Mouse (Mus musculus): Measurements from ENCODE around the gene Fv1. TPM values are rescaled to one million over a fixed set of nuclear protein-coding genes. Genes with fewer than 3 reads are reported as not detected.
"Not testable (repeated sequence)": the region's sequence is repeated elsewhere in the genome, so short reads cannot be mapped to it uniquely, and the experiment has no call there.

Gene Fv1
- total RNA-seq (2015) (4.2 and 5.3 TPM in 2 replicates), total RNA-seq (2017) (13.4 and 15.9 TPM in 2 replicates)

DNA sequence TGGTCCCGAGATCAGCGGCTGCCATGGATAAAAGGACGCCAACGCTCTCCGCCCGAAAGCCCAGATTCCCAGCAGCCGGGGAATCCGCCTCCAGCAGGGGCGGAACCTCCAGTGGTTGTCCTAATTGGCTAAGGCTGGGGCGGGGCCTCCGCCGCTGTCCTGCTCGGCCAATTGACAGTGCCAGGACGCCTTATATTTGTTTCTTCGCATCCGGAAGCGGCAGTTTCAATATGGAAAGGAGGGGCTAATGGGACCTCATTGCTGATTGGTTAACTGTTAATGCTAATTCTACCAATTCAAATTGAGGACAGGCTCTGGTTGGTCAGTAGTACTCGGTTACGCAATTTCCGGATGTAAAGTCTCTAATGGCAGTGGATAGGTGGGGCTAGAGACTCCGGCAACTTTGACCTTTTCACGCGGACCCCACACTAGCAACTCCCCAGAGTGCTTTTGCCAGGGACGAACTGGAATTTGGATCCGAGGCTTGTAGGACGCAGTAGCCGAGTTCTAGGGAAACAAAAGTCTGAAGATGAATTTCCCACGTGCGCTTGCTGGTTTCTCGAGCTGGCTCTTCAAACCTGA, at the start of gene Fv1, which contains the start of gene Miip:
TSS of gene Fv1 (plus strand) at position 530 of the 582 bp plus-strand sequence.
TSS of gene Miip (minus strand) at position 367 of the 582 bp plus-strand sequence.
- peak; percentile 85 for ATAC-seq (replicated peaks; ENCODE audit: poor library complexity)

DNA sequence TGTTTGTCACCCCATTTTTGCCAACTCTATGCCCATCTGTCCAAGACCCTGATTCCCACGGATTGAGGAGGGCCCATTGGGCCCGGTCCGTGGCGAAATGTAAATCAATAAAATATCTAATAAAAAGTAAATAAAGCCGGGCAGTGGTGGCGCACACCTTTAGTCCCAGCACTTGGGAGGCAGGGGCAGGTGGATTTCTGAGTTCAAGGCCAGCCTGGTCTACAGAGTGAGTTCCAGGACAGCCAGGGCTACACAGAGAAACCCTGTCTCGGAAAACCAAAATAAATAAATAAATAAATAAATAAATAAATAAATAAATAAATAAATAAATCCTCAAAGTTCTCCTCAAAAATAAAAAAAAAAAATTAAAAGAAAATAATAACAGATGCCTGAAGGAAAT, 49.1 kb upstream of the Fv1 start:
- not testable (repeated sequence) for ATAC-seq (replicated peaks; ENCODE audit: poor library complexity)

DNA sequence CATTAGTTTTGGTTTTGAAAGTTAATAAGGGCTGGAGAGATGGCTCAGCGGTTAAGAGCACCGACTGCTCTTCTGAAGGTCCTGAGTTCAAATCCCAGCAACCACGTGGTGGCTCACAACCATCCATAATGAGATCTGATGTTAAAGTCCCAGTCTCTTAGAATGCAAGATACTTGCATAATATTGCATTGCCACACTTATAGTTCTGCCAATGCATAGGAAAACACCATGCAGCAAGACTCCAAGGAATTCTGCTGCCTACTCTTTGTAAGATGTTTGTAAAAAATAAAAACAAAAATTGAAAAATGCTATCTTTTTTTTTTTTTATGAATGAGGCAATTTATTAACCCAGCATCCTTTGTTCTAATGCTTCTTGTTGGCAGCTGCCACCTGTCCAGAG, 47.4 kb upstream of the Fv1 start:
- 0 out of 2 replicates have a peak, but pooled peaks have one; percentile 34 for ATAC-seq (replicated peaks; ENCODE audit: poor library complexity)

DNA sequence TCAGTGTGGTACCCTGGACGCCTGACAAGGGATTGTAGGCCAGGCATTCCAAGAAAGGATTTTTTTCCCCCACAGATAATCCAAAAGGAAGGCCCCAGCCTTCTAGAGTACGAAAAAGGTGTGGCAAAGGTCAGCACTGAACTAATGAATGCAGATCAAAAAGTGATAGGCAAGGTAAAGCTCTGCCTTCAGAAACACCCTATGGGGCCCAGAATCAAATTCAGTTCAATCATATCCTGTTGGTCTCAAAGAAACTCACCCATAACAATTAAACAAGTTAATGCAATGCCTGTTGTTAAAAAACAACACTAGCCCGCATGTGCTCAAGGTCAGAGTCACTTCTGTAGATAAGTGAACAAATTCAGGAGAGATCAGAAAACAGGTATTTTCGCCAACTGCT, 44.4 kb upstream of the Fv1 start:
- ATAC-seq (replicated peaks; ENCODE audit: poor library complexity), result no peak

DNA sequence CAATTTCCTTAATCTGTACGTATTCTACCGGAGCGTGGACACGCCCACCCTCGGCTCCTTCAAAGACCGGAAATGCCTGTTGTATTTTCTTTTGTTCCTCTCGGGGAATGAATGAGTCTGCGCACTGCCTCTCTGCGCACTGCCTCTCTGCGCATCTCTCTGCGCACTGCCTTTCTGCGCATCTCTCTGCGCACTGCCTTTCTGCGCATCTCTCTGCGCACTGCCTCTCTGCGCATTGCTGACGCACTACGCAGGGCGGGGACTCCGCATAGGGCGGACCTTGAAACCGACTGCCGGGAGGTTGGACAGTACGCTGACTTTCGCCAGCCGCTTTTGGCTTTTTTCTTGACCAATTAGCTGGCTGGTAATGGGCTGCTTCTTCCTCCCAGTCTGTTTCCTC, 29.5 kb upstream of the Fv1 start:
- not testable (repeated sequence) for ATAC-seq (replicated peaks; ENCODE audit: poor library complexity)

DNA sequence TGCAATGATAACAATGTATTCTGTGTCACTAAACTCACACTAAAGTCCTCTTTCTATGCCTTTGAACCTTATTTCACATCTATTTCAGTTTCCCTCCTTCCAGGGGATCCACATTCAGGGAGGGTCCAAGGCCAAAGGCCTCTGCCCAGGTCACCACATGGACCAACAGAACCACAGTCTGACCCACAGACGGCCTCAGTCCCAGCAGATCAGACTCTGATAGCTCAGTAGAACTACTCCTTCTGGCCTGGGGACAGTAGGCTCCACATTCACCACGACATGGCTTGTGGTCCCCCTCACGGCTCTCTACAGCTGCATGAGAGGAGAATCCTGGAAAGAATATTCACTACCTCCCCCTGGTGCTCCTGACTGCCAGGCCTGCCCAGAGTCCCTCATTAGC, 25.9 kb upstream of the Fv1 start:
- ATAC-seq (replicated peaks; ENCODE audit: poor library complexity), result no peak

DNA sequence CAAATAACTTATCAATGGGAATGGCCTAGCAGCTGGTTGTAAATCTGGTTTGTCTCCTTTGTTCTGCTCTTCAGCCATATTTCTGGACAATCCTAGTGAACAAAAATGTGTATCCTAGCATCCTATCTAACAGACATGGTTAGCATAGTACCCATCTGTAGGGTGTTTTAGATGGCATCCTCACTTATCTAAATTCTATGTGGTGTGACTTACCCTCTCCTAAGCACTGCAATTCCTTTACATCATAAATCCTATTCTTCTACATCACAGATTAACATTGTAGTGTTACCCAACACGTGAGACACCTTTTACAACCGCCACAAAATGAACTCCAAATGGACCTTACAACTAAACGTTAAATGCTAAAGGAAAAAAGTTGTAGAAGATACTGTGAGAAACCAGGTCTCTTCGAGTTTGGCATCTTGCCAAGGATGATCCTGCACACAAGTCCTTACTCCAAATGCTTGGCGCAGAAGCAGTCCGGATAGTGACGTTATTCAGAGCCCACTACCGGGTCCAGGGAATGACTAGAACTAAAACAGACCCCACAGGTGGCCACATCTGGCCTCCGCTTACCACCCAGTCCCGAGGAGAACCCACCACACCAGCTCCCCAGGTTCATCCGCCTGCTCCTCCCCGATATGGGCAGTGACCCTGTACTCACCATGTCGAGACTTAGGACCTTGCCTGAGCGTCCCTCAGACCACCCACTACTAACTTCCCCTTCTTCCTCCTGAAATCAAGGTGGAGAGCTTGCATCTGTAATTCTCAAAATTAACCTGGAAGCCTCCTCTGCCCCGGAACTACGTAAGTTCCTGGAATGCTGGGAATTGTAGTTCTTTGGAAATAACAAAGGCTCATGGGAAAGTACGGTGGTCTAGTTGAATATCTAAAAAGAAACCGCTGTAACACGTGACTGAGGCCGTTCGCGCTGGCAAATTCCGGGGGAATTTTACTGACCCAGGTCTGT, 20.9 kb upstream of the Fv1 start, which contains the start of gene Zfp933:
TSS of gene Zfp933 (minus strand) at position 753 of the 970 bp plus-strand sequence.
- peak; percentile 90 for ATAC-seq (replicated peaks; ENCODE audit: poor library complexity)

DNA sequence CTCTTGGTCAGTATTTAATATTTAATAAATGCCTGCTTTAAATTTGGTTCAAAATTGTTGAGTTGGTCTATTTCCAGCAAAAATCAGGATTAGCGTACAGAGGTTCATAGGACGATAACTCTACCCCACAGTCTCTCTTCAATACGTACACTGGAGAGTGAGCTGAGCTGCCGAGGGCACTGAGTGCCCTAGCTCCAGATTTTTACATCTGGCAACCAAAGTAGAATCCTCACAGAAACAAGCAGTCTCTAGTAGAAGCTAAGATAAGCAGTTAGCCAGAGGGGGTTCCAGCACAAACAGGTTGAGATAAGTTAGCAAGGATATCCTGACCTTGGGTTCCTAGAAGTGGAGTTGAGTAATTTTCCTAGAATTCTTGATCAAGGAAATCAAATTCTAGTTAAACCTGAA, 20.2 kb upstream of the Fv1 start:
- ATAC-seq (replicated peaks; ENCODE audit: poor library complexity), result peak; percentile 55

DNA sequence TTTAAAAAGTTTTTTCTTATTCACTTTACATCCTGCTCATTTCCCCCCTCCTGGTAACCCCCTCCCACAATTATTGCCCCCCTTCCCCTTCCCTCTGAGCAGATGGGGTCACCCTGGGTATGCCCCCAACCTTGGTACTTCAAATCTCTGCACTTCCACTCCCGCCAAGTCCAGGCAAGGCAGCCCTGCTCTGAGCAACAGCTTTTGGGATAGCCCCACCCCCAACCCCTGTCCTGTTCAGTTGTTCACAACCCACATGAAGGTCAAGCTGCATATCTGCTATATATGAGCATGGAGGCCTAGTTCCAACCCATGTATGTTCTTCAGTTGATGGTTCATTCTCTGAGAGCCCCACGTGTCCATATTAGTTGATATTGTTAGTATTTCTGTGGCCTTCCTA, 18.0 kb upstream of the Fv1 start:
- no peak for ATAC-seq (replicated peaks; ENCODE audit: poor library complexity)

DNA sequence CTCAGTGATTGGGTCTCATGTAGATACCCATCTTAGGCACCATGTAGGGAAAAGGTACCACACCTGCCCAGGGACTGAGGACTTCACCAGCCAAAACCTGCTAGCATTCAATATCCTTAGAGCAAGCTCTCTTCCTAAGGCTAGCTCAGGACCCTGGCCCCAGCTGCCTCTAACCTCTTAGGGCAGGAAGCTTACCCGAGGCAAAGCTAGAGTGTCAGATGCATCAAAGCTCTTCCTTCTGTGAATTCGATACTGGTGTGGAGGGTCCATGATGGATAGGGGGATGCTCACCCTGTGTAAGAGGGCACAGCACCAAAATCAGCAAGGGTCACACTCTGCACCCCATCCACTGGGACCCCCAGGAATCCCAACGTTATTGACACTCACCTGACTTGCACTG, 6.7 kb upstream of the Fv1 start:
- no peak for ATAC-seq (replicated peaks; ENCODE audit: poor library complexity)

DNA sequence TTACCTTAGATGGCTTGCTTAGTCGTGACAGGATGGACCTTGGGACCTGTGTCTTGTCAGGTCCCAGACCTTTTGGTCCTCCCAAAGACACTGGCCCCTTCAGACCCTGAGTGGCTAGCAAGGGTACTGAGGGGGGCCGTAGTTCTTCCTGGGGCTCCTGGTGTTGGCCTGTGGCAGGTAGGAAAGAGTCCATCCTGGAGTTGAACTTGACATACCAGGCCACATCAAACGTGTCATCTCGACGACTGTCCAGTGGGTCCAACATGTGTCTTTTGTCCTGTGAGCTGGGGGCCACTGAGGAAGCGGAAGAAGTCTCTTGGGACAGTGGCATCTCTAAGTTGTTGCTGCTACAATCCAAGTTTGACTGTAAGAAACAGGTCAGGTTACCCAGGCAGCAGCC, 3.1 kb upstream of the Fv1 start:
- ATAC-seq (replicated peaks; ENCODE audit: poor library complexity), result no peak

DNA sequence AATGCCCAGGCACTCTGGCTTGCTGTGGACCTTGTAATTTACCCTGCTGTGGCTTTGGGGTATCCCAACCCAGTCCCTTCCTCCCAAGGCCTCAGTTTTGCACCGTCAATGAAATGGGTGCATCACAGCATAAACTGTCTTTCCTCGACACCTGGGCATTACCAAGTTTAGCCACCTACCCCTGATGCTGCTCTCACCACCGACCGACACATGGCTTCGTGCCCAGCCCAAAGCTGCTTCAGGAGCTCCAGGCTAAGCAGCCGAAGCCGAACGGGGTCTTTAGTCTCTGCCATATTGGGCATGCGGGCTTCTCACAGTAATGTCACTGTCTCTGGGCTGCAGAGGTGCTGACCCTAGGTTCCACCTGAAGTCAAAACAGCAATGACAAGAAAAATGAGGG, 2.7 kb upstream of the Fv1 start:
- no peak for ATAC-seq (replicated peaks; ENCODE audit: poor library complexity)

DNA sequence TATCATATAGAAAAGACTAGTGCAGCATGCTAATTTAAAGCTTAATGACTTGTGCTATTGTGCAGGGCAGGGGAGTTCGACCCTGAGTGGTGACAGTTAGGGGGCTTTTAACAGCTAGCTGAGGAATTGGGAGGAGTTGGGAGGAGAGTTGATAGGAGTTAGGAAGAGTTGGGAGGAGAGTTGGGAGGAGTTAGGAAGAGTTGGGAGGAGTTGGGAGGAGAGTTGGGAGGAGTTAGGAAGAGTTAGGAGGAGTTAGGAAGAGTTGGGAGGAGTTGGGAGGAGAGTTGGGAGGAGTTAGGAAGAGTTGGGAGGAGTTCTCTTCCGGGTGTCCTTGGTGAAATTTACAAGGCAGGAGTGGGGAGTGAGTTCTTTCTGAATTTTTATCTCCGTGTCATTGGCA, 2.0 kb upstream of the Fv1 start:
- not testable (repeated sequence) for ATAC-seq (replicated peaks; ENCODE audit: poor library complexity)

DNA sequence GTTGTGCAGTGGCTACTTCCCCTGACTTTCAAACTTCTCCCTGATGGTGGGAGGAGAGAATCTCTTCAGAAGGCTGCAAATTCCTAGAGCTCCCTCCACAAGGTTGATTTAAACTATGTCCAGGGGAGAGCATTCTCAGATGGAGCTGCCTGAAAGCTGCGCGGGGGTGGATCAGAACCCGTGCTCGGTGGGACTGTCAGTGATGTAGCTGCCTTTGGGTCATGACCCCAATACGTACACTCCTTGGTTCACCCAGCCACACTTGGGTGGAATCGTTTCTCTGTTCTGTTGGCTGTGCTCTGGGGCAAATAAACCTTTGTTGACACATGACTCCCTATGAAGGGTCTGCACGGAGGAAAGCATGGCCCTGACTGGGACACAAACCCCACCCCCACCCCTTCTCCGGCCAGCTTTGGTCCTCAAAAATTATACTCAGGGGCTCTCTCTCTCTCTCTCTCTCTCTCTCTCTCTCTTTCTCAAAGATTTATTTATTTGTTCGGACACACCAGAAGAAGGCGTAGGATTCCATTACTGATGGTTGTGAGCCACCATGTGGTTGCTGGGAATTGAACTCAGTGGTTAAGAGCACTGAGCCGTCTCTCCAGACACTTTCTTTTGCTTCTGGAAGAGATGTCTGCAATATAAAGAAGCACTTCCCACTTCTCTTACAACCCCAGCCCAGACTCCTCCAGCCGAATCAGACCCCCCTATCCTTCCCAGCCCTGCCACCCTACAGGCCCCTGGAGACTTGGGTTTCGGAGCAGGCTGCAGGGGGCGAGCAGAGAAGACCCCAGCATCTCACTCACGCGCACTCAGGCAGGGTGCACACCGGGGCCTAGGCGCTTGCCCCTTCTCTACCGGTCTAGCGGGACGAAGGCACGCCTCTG, 973 bp upstream of the Fv1 start:
- no peak for ATAC-seq (replicated peaks; ENCODE audit: poor library complexity)

DNA sequence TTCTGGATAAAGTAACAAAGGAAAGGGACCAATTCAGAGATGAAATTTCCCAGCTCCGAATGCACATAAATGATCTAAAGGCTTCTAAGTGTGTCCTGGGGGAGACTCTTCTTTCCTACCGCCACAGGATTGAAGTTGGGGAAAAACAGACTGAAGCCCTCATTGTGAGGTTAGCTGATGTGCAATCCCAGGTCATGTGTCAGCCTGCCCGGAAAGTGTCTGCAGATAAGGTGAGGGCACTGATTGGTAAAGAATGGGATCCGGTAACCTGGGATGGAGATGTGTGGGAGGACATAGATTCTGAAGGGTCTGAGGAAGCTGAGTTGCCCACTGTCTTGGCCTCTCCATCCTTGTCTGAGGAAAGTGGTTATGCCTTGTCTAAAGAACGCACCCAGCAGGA, 459 bp downstream of the Fv1 start:
- ATAC-seq (replicated peaks; ENCODE audit: poor library complexity), result peak; percentile 11; the same call in 1 of the 2 replicates

DNA sequence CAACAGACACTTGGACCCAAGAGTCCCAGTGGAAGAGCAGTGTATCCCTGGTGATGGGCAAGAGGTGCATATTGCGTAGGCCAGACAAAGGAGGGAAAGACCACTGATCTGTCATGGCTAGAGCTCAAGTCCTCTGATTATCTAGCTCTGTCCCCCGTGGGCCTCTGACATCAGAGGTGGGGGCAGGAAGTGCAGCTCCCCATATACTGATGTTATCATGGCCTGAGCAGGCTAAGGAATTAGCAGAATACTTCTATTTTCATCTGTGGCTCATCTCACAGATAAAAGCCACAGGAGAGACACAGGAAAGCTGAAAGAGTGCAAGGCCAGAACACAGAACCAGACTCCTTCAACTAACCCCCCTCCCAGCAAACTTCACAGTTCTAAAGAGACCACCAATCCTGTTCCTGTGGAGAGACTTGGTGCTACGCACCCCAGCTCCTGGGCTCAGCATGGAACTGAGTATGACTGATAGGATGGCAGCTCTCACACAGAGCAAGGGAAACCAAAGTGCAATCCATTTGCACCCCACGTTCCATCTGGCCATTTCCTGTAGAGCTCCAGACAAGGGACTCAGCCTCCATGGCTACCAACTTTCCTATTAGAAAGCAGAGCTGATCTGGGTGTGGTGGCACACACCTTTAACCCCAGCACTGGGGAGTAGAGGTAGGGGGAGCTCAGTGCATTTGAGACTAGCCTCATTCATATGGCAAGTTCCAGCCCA, 7.2 kb downstream of the Fv1 start:
- peak; percentile 46 for ATAC-seq (replicated peaks; ENCODE audit: poor library complexity)

DNA sequence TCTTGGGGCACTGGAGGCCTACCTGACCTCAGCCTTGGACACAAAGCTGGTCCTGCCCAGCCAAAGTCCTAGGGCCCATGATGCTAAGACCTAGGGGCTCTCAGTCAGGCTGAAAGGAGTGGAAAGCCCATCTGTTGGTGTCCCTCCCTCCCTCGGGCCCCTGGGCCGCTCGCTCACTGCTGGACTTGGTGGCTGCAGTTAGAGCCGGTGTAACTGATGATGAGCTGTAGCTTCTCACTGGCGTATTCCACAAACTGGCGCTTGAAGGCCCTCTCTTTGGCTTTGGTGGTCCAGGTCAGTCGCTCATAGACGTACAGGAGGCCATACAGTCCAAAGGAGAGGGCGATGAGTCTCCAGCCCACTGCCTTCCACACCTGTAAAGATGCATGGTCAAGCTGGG, 9.8 kb downstream of the Fv1 start:
- no peak for ATAC-seq (replicated peaks; ENCODE audit: poor library complexity)

DNA sequence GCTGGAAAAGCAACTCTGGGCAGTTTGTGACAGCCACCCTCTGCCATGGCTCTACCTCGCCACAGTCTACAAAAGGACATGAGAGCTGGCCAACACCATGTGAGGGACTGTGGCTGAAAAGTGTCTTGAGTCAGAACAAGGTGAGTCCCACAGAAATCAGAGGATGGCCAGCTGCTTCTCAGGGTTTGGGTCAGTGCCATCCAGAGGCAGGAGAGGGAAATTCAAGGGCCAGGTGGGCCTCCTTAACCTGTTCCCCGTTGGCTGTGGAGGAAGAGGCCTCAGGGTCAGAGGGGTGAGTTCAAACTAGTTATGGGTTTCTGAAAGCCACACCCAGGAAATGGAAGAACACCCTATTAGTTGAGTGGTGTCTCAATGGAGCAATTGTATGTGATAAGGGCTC, 10.7 kb downstream of the Fv1 start:
- ATAC-seq (replicated peaks; ENCODE audit: poor library complexity), result no peak

DNA sequence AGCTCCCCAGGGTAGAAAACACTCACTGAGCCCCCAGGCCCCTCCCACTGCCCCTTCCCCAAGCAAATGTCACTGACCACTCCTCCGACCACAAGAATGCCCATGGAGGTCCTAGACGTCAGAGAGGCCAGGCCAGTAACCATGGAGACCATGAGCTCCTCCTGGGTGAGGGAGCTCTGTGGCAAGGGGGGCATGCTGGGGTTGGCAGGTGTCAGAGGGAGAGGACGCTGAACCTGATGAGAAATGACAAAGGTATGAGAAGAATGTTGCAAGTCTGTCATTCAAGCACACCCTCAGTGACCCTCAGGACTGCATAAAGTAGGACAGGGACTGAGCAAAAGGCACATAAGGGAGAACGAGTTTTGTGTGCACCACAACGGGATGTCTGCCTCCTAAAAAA, 11.1 kb downstream of the Fv1 start:
- ATAC-seq (replicated peaks; ENCODE audit: poor library complexity), result no peak

DNA sequence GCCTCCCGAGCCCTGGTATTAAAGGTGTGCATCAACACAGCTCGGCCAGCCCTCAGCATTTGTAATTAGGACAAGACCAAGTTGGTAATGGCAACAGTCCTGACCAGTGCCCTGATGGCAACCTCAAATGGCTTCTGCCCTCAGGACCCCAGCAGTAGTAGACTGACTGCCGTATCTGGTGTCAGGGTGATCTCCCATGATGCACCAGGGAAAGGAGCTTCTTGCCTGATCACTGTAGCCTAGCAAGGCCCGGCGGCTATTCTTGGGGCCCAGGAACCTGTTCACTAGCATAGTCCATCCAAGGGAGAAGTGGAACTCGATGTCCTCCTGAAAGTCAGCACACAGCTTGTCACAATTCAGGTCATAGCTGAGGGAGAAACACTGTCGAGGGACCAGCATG, 13.0 kb downstream of the Fv1 start:
- ATAC-seq (replicated peaks; ENCODE audit: poor library complexity), result no peak
